Mouse (Mus musculus) megakaryocyte, embryonic 14.5 days (primary cell): ENCODE data around the gene Olfr883.

Experiments used
- FLI1 ChIP-seq: IDR thresholded peaks from 2 replicates; pipeline ENCODE4 v1.6.1; 2012; ENCODE audit warnings: low read length, inconsistent platforms, mixed read lengths
- GATA1 ChIP-seq: IDR thresholded peaks from 3 replicates; pipeline ENCODE4 v1.6.1; 2012; ENCODE audit warnings: mixed read lengths, low read length, inconsistent platforms, borderline replicate concordance

DNA sequence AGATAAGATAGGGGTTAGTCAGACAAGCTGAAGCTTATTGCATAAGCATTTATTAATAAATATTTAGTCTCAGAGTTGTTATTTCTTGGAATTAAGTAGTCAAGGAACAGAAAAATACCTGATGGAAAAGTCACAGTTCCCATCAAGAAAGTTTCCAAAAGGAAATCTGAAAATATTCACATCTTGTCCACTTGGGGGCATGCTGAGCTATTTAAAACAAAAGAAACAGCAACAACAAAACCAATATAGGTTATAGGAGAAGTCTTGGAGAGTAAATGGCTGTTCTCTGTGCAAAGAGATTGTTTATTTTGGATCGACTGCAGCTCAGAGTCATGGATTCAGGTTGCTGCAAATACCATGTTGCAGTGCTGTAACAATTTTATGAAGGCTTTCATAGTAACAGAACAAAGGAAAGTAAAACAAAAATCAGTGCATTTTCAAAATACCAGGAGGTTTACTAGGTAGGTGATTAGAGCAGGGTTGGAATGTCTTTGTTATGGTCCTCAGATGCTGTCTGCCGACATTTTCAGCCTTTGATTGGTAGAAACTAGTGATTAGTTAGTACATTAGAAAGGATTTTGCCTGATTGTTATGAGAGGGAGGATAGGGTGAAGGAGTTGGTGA is 26.9 kb upstream of the Olfr883 start:
- TF ChIP-seq GATA1 (no peak), FLI1 (no peak)
